Mouse (Mus musculus) C2C12 (cell line): ENCODE data around the gene Ttyh2.

Experiments used
- CTCF ChIP-seq: IDR thresholded peaks from one replicate; pipeline ENCODE4 v1.5.1; 2011; ENCODE audit not compliant: control insufficient read depth, insufficient read depth, insufficient read length
- MYOG ChIP-seq: IDR thresholded peaks from one replicate; pipeline ENCODE4 v1.6.1; 2011; ENCODE audit not compliant: control insufficient read depth, insufficient read length; ENCODE audit errors: extremely low read depth
- USF1 ChIP-seq: IDR thresholded peaks from one replicate; pipeline ENCODE4 v1.6.1; 2011; ENCODE audit warnings: low read depth, mild to moderate bottlenecking, control low read depth, moderate library complexity

DNA sequence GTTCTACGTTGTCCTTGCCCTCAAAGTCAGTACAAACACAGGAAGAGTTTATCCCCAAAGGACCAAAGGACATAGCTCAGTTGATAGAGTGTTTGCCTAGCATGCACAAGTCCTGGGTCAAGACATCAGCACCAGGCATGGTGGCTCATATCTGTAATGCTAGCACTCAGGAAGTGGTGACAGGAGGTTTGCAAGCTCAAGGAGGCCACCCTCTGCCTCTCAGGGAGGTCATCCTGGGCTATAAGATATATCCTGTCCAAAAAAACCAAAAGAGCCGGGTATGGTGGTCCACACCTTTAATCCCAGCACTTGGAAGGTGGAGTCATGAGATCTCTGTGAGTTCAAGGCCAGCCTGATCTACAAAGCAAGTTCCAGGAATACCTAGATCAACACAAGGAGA is 9.8 kb upstream of the Ttyh2 start:
- TF ChIP-seq CTCF (no peak), USF1 (no peak), MYOG (no peak)
